Mouse (Mus musculus) midbrain, embryonic 13.5 days (tissue): ENCODE results near the gene Zfp831. TPM values are rescaled to one million over a fixed set of nuclear protein-coding genes. Genes with fewer than 3 reads are reported as not detected.

ENCODE experiments used
- ATAC-seq: fragments of 200-750 bp; cut with Nextera tagmentation; 2 replicates; pipeline ENCODE4 v1.8.0; 2017; ENCODE audit warnings: mild to moderate bottlenecking, moderate TSS enrichment, moderate library complexity
- H3K27ac ChIP-seq: fragments of 300-500 bp; sonication (generic); 2 replicates; pipeline ENCODE4 v1.5.1; 2015; ENCODE audit warnings: inconsistent platforms, mild to moderate bottlenecking, moderate library complexity
- H3K27me3 ChIP-seq: fragments of 300-500 bp; sonication (generic); 2 replicates; pipeline ENCODE4 v1.6.1; 2015; ENCODE audit warnings: mild to moderate bottlenecking, inconsistent platforms
- H3K36me3 ChIP-seq: fragments of 300-500 bp; sonication (generic); 2 replicates; pipeline ENCODE4 v1.6.1; 2015; ENCODE audit warnings: mild to moderate bottlenecking, inconsistent platforms
- H3K4me1 ChIP-seq: fragments of 300-500 bp; sonication (generic); replicated peaks from 2 replicates; pipeline ENCODE4 v1.6.1; 2015; ENCODE audit warnings: inconsistent platforms
- H3K4me2 ChIP-seq: fragments of 300-500 bp; sonication (generic); replicated peaks from 2 replicates; pipeline ENCODE4 v1.6.1; 2015; ENCODE audit warnings: moderate library complexity, mild to moderate bottlenecking, inconsistent platforms
- H3K4me3 ChIP-seq: fragments of 300-500 bp; sonication (generic); replicated peaks from 2 replicates; pipeline ENCODE4 v1.5.1; 2015; ENCODE audit warnings: mild to moderate bottlenecking, inconsistent platforms
- H3K9ac ChIP-seq: fragments of 300-500 bp; sonication (generic); replicated peaks from 2 replicates; pipeline ENCODE4 v1.6.1; 2015; ENCODE audit warnings: mild to moderate bottlenecking, inconsistent platforms
- H3K9me3 ChIP-seq: fragments of 300-500 bp; sonication (generic); 2 replicates; pipeline ENCODE4 v1.6.1; 2016; ENCODE audit warnings: mild to moderate bottlenecking, inconsistent platforms
- WGBS: fragments of 180-500 bp; shearing (Covaris S2); methylation state at CpG from one replicate; pipeline ENCODE4 v1.1.7; 2015; 5-methylcytosine and 5-hydroxymethylcytosine counted together
- polyA plus RNA-seq: library from polyadenylated mRNA; unstranded; fragments of >200 nt; fragmentation: Nextera tagmentation; extraction: Ambion mirVana; gene quantifications from 2 replicates; pipeline ENCODE4 v1.2.1, GENCODE M21; 2015

Zfp831 gene
- polyA plus RNA-seq, 1 experiment from 2014 or later: 0.01 TPM

DNA sequence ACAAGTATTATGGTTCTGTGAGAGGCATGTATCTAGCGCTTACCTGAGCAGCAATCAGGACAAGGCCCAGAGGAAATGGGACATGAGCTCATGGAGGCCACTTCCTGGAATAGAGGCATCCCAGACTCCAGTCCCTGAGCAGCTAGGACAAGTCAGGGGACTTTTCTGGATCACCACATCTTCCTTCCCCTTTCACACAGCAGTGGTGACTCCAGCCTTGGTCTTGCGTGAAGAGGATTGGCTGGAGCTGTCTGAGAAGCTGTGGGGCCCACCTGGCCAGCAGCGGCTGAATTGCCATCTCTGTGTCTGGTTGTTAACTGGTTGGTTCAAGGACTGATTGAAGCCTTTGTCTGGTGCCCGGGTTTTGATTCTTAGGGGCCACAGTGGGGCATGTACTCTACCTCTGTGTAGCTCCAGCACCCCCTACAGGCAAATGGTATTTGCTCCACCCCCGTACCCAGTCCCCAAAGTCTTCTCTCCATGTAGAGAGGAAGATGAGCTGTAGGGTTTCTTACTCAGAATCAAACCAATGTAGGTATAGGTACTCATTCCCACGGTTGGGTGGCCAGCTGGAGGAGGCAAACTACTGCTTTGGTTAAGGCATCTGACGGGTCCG, 15.0 kb downstream of the Zfp831 start:
- Histone ChIP-seq H3K27me3 (no peaks in the 10 kb centered on the region), H3K9ac (no peak overlapping the region), H3K9me3 (no peaks in the 10 kb centered on the region), H3K4me3 (no peak overlapping the region), H3K27ac (no peak overlapping the region), H3K4me1 (no peaks in the 10 kb centered on the region), H3K4me2 (no peak overlapping the region), H3K36me3 (no peaks in the 10 kb centered on the region)
- ATAC-seq: no peak
- WGBS: 78% methylated on average over 8 of the region's 8 CpGs

GRCm38 (mm10) chr2:174659874-174660273, 16.5 kb downstream of the Zfp831 start:
- Histone ChIP-seq H3K27me3 (no peaks in the 10 kb centered on the region), H3K36me3 (no peaks in the 10 kb centered on the region), H3K4me2 (no peak overlapping the region), H3K9ac (no peak overlapping the region), H3K27ac (no peak overlapping the region), H3K9me3 (no peaks in the 10 kb centered on the region), H3K4me1 (no peaks in the 10 kb centered on the region), H3K4me3 (no peak overlapping the region)
- WGBS: 89% methylated on average over 4 of the region's 4 CpGs
- ATAC-seq: no peak

- Histone ChIP-seq H3K4me1 (no peaks in the 10 kb centered on the region), H3K4me2 (no peak overlapping the region)
- WGBS: 90% methylated on average over 9 of the region's 9 CpGs
Measured at GRCm38 (mm10) chr2:174660321-174660720, 17.0 kb downstream of the Zfp831 start.

DNA sequence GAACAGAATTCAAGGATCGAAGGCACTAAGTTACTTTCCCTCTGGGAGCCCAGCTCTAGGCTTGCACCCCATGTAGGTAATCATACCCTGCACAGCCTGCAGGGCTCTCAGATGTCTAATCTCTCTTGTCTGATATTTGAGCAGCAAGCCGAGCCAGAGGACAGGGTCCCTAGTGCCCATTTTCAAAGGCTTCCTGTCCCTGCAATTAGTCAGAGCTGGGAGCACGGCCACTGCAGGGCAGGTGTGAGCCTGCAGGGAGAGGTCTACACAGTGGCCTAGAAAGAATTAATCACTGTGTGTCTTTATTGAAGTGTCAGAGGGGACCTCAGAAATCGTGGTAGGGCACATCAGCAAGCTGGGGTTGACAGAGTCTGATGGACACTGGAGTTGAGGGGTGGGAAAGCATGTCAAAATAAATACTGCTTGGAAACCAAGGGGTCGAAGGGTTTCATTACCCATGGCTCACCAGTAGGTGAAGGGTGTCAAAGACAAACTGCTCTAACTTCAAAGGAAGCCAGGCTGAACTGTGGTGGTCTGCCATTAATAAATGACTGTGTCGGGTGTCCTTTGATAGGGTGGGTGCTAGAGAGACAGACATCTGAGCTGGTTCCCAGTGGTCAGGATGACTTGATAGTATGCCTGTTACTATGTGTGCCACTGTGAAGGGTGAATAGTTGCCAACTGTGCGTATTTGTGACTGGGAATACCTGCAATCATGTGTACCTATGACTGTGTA, 18.3 kb downstream of the Zfp831 start:
- WGBS: 60% methylated on average over 7 of the region's 7 CpGs
- no peak for ATAC-seq
- H3K4me1 ChIP-seq: no peaks in the 10 kb centered on the region
- H3K9ac ChIP-seq: no peak overlapping the region
- H3K4me3 ChIP-seq: no peak overlapping the region
- no peaks in the 10 kb centered on the region for H3K27me3 ChIP-seq
- no peaks in the 10 kb centered on the region for H3K36me3 ChIP-seq
- no peak overlapping the region for H3K27ac ChIP-seq
- no peaks in the 10 kb centered on the region for H3K9me3 ChIP-seq
- no peak overlapping the region for H3K4me2 ChIP-seq

More at GRCm38 (mm10) chr2:174660321-174660720, 17.0 kb downstream of the Zfp831 start:
- Histone ChIP-seq H3K4me3 (no peak overlapping the region), H3K9me3 (no peaks in the 10 kb centered on the region), H3K36me3 (no peaks in the 10 kb centered on the region), H3K27ac (no peak overlapping the region), H3K27me3 (no peaks in the 10 kb centered on the region), H3K9ac (no peak overlapping the region)
- no peak for ATAC-seq

- H3K9ac ChIP-seq: no peak overlapping the region
- H3K27me3 ChIP-seq: no peaks in the 10 kb centered on the region
- H3K27ac ChIP-seq: no peak overlapping the region
- no peaks in the 10 kb centered on the region for H3K4me1 ChIP-seq
- H3K4me3 ChIP-seq: no peak overlapping the region
- H3K4me2 ChIP-seq: no peak overlapping the region
- no peaks in the 10 kb centered on the region for H3K36me3 ChIP-seq
- WGBS: 79% methylated on average over 1 of the region's 1 CpGs
- no peaks in the 10 kb centered on the region for H3K9me3 ChIP-seq
- no peak for ATAC-seq
Measured at GRCm38 (mm10) chr2:174662593-174662992, 19.3 kb downstream of the Zfp831 start.

DNA sequence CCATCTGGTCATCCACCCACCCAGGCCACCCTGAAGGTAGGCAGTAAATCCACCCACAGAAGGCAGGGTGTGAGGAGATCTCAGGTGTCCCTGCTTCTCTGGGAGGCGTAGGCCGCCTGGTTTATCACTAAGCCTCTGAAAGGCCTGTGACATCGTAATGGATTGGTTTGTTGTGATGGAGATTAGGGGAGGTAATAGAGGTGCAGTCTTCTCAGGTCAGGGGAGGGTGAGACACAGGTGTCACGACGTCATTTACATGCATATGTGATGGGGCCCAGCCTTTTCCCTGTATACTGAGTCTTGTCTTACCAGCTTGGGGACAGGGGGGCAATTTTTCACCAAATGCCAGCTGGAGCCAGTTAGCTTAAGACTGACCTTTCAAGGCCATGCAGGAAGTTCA, 22.1 kb downstream of the Zfp831 start:
- H3K9me3 ChIP-seq: no peaks in the 10 kb centered on the region
- H3K27ac ChIP-seq: no peak overlapping the region
- WGBS: 49% methylated on average over 5 of the region's 5 CpGs
- no peak overlapping the region for H3K4me2 ChIP-seq
- no peak overlapping the region for H3K4me3 ChIP-seq
- no peak for ATAC-seq
- no peaks in the 10 kb centered on the region for H3K36me3 ChIP-seq
- no peak overlapping the region for H3K9ac ChIP-seq
- H3K4me1 ChIP-seq: no peaks in the 10 kb centered on the region
- no peaks in the 10 kb centered on the region for H3K27me3 ChIP-seq

- peaks cover 20% of the 10 kb centered on the region for H3K4me1 ChIP-seq
- 60% methylated on average over 3 of the region's 3 CpGs for WGBS
- no peaks in the 10 kb centered on the region for H3K9me3 ChIP-seq
- no peak overlapping the region for H3K4me2 ChIP-seq
- no peak overlapping the region for H3K9ac ChIP-seq
- no peak for ATAC-seq
- no peaks in the 10 kb centered on the region for H3K36me3 ChIP-seq
- peaks cover 12% of the 10 kb centered on the region for H3K27me3 ChIP-seq
- no peak overlapping the region for H3K27ac ChIP-seq
- H3K4me3 ChIP-seq: no peak overlapping the region
Measured at GRCm38 (mm10) chr2:174668806-174669205, 25.5 kb downstream of the Zfp831 start.

DNA sequence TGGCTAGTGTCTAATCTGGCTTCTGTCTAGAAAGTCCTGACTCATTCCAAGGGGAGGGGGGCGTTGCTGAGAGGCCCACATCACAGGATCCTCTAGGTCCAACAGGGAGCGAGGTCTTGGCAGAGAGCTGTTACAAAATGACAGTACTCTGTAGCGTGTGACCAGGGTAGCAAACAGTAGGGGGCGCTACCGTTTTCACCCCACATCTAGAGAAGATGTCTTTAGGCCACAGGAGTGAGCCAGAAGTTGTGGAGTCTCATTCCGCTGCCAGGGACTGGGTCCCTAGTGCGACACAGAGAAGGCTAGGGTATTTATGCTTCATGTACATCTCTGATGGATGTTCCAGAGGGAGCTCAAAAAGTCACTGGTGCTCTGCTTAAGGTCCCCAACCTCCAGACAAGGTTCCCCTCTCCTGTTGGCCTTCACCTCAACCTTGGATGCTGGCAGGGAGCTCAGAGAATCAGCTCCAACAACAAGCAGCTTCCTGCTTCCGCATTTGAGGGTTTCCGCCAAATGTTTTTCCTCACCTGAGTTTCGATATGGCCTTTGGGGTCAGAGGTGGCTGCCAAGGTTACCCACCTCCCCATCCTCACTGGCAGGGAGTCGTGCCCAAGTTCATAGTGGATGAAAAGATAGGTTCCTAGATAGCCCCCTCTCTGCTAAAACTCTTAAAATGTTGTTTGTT, 29.3 kb downstream of the Zfp831 start:
- Histone ChIP-seq H3K4me2 (peak overlapping the region; percentile 76), H3K9me3 (no peaks in the 10 kb centered on the region), H3K27ac (no peak overlapping the region), H3K27me3 (peaks cover 18% of the 10 kb centered on the region), H3K4me1 (peaks cover 23% of the 10 kb centered on the region), H3K9ac (no peak overlapping the region), H3K36me3 (no peaks in the 10 kb centered on the region), H3K4me3 (no peak overlapping the region)
- WGBS: 33% methylated on average over 11 of the region's 11 CpGs
- no peak for ATAC-seq

GRCm38 (mm10) chr2:174673592-174674286, 30.4 kb downstream of the Zfp831 start:
- WGBS: under 1% methylated on average over 25 of the region's 25 CpGs
- peak; percentile 91 for ATAC-seq
- H3K4me1 ChIP-seq: peaks cover 23% of the 10 kb centered on the region
- H3K9me3 ChIP-seq: no peaks in the 10 kb centered on the region
- no peaks in the 10 kb centered on the region for H3K36me3 ChIP-seq
- H3K9ac ChIP-seq: peak overlapping the region; percentile 66
- H3K4me3 ChIP-seq: peak overlapping the region; percentile 49
- H3K4me2 ChIP-seq: peak overlapping the region; percentile 76
- H3K27me3 ChIP-seq: peaks cover 18% of the 10 kb centered on the region
- H3K27ac ChIP-seq: no peak overlapping the region; the same call in 1 of the 2 replicates

GRCm38 (mm10) chr2:174674287-174675045, 31.1 kb downstream of the Zfp831 start:
- peaks cover 18% of the 10 kb centered on the region for H3K27me3 ChIP-seq
- no peaks in the 10 kb centered on the region for H3K36me3 ChIP-seq
- H3K9me3 ChIP-seq: no peaks in the 10 kb centered on the region
- H3K4me2 ChIP-seq: peak overlapping the region; percentile 76
- H3K4me3 ChIP-seq: peak overlapping the region; percentile 49
- H3K27ac ChIP-seq: no peak overlapping the region
- peak; percentile 76 for ATAC-seq
- peaks cover 23% of the 10 kb centered on the region for H3K4me1 ChIP-seq
- WGBS: under 1% methylated on average over 16 of the region's 16 CpGs
- H3K9ac ChIP-seq: peak overlapping the region; percentile 66

- 17% methylated on average over 9 of the region's 9 CpGs for WGBS
- no peak for ATAC-seq
Measured at GRCm38 (mm10) chr2:174675642-174676041, 32.3 kb downstream of the Zfp831 start.

More at GRCm38 (mm10) chr2:174675642-174676041, 32.3 kb downstream of the Zfp831 start:
- H3K27me3 ChIP-seq: peaks cover 18% of the 10 kb centered on the region
- no peak overlapping the region for H3K27ac ChIP-seq
- no peak overlapping the region for H3K9ac ChIP-seq
- H3K9me3 ChIP-seq: no peaks in the 10 kb centered on the region
- no peak overlapping the region for H3K4me2 ChIP-seq
- H3K4me1 ChIP-seq: peaks cover 23% of the 10 kb centered on the region
- H3K36me3 ChIP-seq: no peaks in the 10 kb centered on the region
- H3K4me3 ChIP-seq: no peak overlapping the region
